Mouse (Mus musculus) spleen, adult 2 months (tissue): ENCODE results near the gene Cnot4.

Source experiments
- CTCF ChIP-seq: fragments of 200-500 bp; IDR thresholded peaks from 2 replicates; pipeline ENCODE4 v1.5.1; 2011; ENCODE audit warnings: mild to moderate bottlenecking, inconsistent platforms; ENCODE audit not compliant: insufficient read depth, insufficient read length, insufficient replicate concordance; ENCODE audit errors: extremely low read depth
- POLR2A ChIP-seq: fragments of 200-500 bp; IDR thresholded peaks from 2 replicates; pipeline ENCODE4 v1.6.1; 2011; ENCODE audit warnings: low read depth, low read length, inconsistent platforms

GRCm38 (mm10) chr6:35028023-35028422 is 105.5 kb downstream of the Cnot4 start:
- TF ChIP-seq CTCF: no peak
- TF ChIP-seq POLR2A: no peak
